Mouse (Mus musculus) left cerebral cortex, adult 9 months (tissue): ENCODE measurements around the gene Hpse2.
"Not testable (repeated sequence)": the region's sequence is repeated elsewhere in the genome, so short reads cannot be mapped to it uniquely, and the experiment has no call there.

Source experiments
- DNase-seq, 2 experiments: peaks; one replicate each; pipeline ENCODE4 v3.0.0; 2022; ENCODE audit warnings: low spot score in 2 of 2

Hpse2 gene

GRCm38 (mm10) chr19:43388017-43388904, at the start of gene Hpse2:
Hpse2 (minus strand) TSS chr19:43388355.
- no peak for DNase-seq

GRCm38 (mm10) chr19:43427446-43428224, 39.5 kb upstream of the Hpse2 start:
- DNase-seq, result no peak

GRCm38 (mm10) chr19:43424082-43424481, 35.9 kb upstream of the Hpse2 start:
- no peak for DNase-seq

GRCm38 (mm10) chr19:43420506-43420905, 32.4 kb upstream of the Hpse2 start:
- no peak for DNase-seq

- DNase-seq, result no peak
Observed at GRCm38 (mm10) chr19:43415565-43415964, 27.4 kb upstream of the Hpse2 start.

- DNase-seq, result no peak
Observed at GRCm38 (mm10) chr19:43407181-43407580, 19.0 kb upstream of the Hpse2 start.

- peak in 1 of 2 experiments; percentile 58 for DNase-seq
Observed at GRCm38 (mm10) chr19:43396327-43396726, 8.2 kb upstream of the Hpse2 start.

- DNase-seq, result no peak
Observed at GRCm38 (mm10) chr19:43387071-43387770, 934 bp downstream of the Hpse2 start.

GRCm38 (mm10) chr19:43386041-43386952, 1.9 kb downstream of the Hpse2 start:
- DNase-seq, result no peak

GRCm38 (mm10) chr19:43385451-43385850, 2.7 kb downstream of the Hpse2 start:
- DNase-seq, result no peak

- no peak for DNase-seq
Observed at GRCm38 (mm10) chr19:43384978-43385431, 3.1 kb downstream of the Hpse2 start.

GRCm38 (mm10) chr19:43384346-43384977, 3.7 kb downstream of the Hpse2 start:
- DNase-seq, result no peak

GRCm38 (mm10) chr19:43358830-43359229, 29.3 kb downstream of the Hpse2 start:
- DNase-seq, result no peak

GRCm38 (mm10) chr19:43311125-43311524, 77.0 kb downstream of the Hpse2 start:
- peak in 1 of 2 experiments; percentile 35 for DNase-seq

GRCm38 (mm10) chr19:43306756-43307155, 81.4 kb downstream of the Hpse2 start:
- DNase-seq, result no peak

- not testable (repeated sequence) for DNase-seq
Observed at GRCm38 (mm10) chr19:43281336-43281735, 106.8 kb downstream of the Hpse2 start.

GRCm38 (mm10) chr19:43243993-43244392, 144.2 kb downstream of the Hpse2 start:
- DNase-seq, result no peak

GRCm38 (mm10) chr19:43231711-43232110, 156.4 kb downstream of the Hpse2 start:
- DNase-seq, result no peak

GRCm38 (mm10) chr19:43193562-43193961, 194.6 kb downstream of the Hpse2 start:
- DNase-seq, result no peak

GRCm38 (mm10) chr19:43175437-43175965, 212.7 kb downstream of the Hpse2 start:
- DNase-seq, result no peak
